Mouse (Mus musculus): ENCODE results near the gene Trim27. TPM values are rescaled to one million over a fixed set of nuclear protein-coding genes. Genes with fewer than 3 reads are reported as not detected.

Gene Trim27
- polyA plus RNA-seq, 1 experiment from 2014 or later: 132 TPM

- H3K9ac ChIP-seq: no peak overlapping the region
- WGBS (ENCODE audit: insufficient replicate concordance): 76% methylated on average over 11 of the region's 11 CpGs
- ATAC-seq: no peak
- H3K27me3 ChIP-seq (replicated peaks): peaks cover 3% of the 10 kb centered on the region; the same call in 1 of the 2 replicates
- no peak overlapping the region for H3K4me2 ChIP-seq
- H3K27ac ChIP-seq: no peak overlapping the region
- no peak overlapping the region for H3K4me3 ChIP-seq
- peaks cover 2% of the 10 kb centered on the region for H3K36me3 ChIP-seq
- no peaks in the 10 kb centered on the region for H3K9me3 ChIP-seq (replicated peaks)
- H3K4me1 ChIP-seq: peaks cover 46% of the 10 kb centered on the region
Observed at GRCm38 (mm10) chr13:21176733-21177132, 2.5 kb upstream of the Trim27 start.

- Histone ChIP-seq H3K27ac (no peak overlapping the region), H3K9ac (no peak overlapping the region), H3K4me3 (no peak overlapping the region), H3K27me3 (replicated peaks) (peaks cover 3% of the 10 kb centered on the region; the same call in 1 of the 2 replicates), H3K9me3 (replicated peaks) (no peaks in the 10 kb centered on the region), H3K4me2 (no peak overlapping the region), H3K4me1 (peaks cover 51% of the 10 kb centered on the region), H3K36me3 (peaks cover 11% of the 10 kb centered on the region)
- 65% methylated on average over 5 of the region's 5 CpGs for WGBS (ENCODE audit: insufficient replicate concordance)
- ATAC-seq: no peak
Observed at GRCm38 (mm10) chr13:21177657-21178056, 1.6 kb upstream of the Trim27 start.

GRCm38 (mm10) chr13:21178364-21178763, 881 bp upstream of the Trim27 start:
- H3K9me3 ChIP-seq (replicated peaks): no peaks in the 10 kb centered on the region
- peak overlapping the region; percentile 99 for H3K4me3 ChIP-seq
- H3K4me1 ChIP-seq: peaks cover 52% of the 10 kb centered on the region
- 71% methylated on average over 5 of the region's 5 CpGs for WGBS (ENCODE audit: insufficient replicate concordance)
- peaks cover 18% of the 10 kb centered on the region for H3K36me3 ChIP-seq
- peak overlapping the region; percentile 97 for H3K27ac ChIP-seq
- peak overlapping the region; percentile 96 for H3K9ac ChIP-seq
- no peak for ATAC-seq
- peaks cover 3% of the 10 kb centered on the region; the same call in 1 of the 2 replicates for H3K27me3 ChIP-seq (replicated peaks)
- peak overlapping the region; percentile 96 for H3K4me2 ChIP-seq

GRCm38 (mm10) chr13:21179724-21180550, 692 bp downstream of the Trim27 start:
- H3K9ac ChIP-seq: peak overlapping the region; percentile 96
- peak overlapping the region; percentile 96 for H3K4me2 ChIP-seq
- peak; percentile 94 for ATAC-seq
- WGBS (ENCODE audit: insufficient replicate concordance): 1% methylated on average over 79 of the region's 80 CpGs
- peaks cover 34% of the 10 kb centered on the region for H3K36me3 ChIP-seq
- H3K27ac ChIP-seq: peak overlapping the region; percentile 97
- no peaks in the 10 kb centered on the region for H3K9me3 ChIP-seq (replicated peaks)
- H3K4me3 ChIP-seq: peak overlapping the region; percentile 99
- peaks cover 53% of the 10 kb centered on the region for H3K4me1 ChIP-seq
- H3K27me3 ChIP-seq (replicated peaks): no peaks in the 10 kb centered on the region

- 1% methylated on average over 71 of the region's 71 CpGs for WGBS (ENCODE audit: insufficient replicate concordance)
Observed at GRCm38 (mm10) chr13:21180551-21181530, 1.6 kb downstream of the Trim27 start.

GRCm38 (mm10) chr13:21181996-21182395, 2.8 kb downstream of the Trim27 start:
- peak overlapping the region; percentile 96 for H3K4me2 ChIP-seq
- no peak for ATAC-seq
- peak overlapping the region; percentile 96 for H3K9ac ChIP-seq
- H3K27ac ChIP-seq: no peak overlapping the region
- peaks cover 61% of the 10 kb centered on the region for H3K4me1 ChIP-seq
- no peaks in the 10 kb centered on the region for H3K27me3 ChIP-seq (replicated peaks)
- WGBS (ENCODE audit: insufficient replicate concordance): 71% methylated on average over 7 of the region's 7 CpGs
- H3K9me3 ChIP-seq (replicated peaks): no peaks in the 10 kb centered on the region
- peak overlapping the region; percentile 99 for H3K4me3 ChIP-seq
- peaks cover 54% of the 10 kb centered on the region for H3K36me3 ChIP-seq

More at GRCm38 (mm10) chr13:21180551-21181530, 1.6 kb downstream of the Trim27 start:
- Histone ChIP-seq H3K4me3 (peak overlapping the region; percentile 99), H3K36me3 (peaks cover 43% of the 10 kb centered on the region), H3K9me3 (replicated peaks) (no peaks in the 10 kb centered on the region), H3K27me3 (replicated peaks) (no peaks in the 10 kb centered on the region), H3K9ac (peak overlapping the region; percentile 96), H3K4me2 (peak overlapping the region; percentile 96), H3K4me1 (peaks cover 61% of the 10 kb centered on the region), H3K27ac (peak overlapping the region; percentile 97)
- ATAC-seq: peak; percentile 57

- H3K9me3 ChIP-seq (replicated peaks): no peaks in the 10 kb centered on the region
- no peak for ATAC-seq
- no peak overlapping the region for H3K9ac ChIP-seq
- no peaks in the 10 kb centered on the region for H3K27me3 ChIP-seq (replicated peaks)
- H3K4me1 ChIP-seq: peaks cover 55% of the 10 kb centered on the region
- WGBS (ENCODE audit: insufficient replicate concordance): 90% methylated on average over 6 of the region's 6 CpGs
- no peak overlapping the region for H3K27ac ChIP-seq
- H3K4me2 ChIP-seq: peak overlapping the region; percentile 96; the same call in 1 of the 2 replicates
- peaks cover 65% of the 10 kb centered on the region for H3K36me3 ChIP-seq
- no peak overlapping the region for H3K4me3 ChIP-seq
Observed at GRCm38 (mm10) chr13:21183066-21183465, 3.8 kb downstream of the Trim27 start.

GRCm38 (mm10) chr13:21183661-21184060, 4.4 kb downstream of the Trim27 start:
- H3K9me3 ChIP-seq (replicated peaks): no peaks in the 10 kb centered on the region
- H3K36me3 ChIP-seq: peaks cover 71% of the 10 kb centered on the region
- no peak for ATAC-seq
- H3K27me3 ChIP-seq (replicated peaks): no peaks in the 10 kb centered on the region
- no peak overlapping the region for H3K4me3 ChIP-seq
- 0 out of 2 replicates have a peak overlapping the region, but pooled peaks have one; percentile 19 for H3K9ac ChIP-seq
- peak overlapping the region; percentile 96; the same call in 1 of the 2 replicates for H3K4me2 ChIP-seq
- 83% methylated on average over 7 of the region's 7 CpGs for WGBS (ENCODE audit: insufficient replicate concordance)
- H3K4me1 ChIP-seq: peaks cover 49% of the 10 kb centered on the region
- H3K27ac ChIP-seq: no peak overlapping the region

GRCm38 (mm10) chr13:21185521-21185920, 6.3 kb downstream of the Trim27 start:
- Histone ChIP-seq H3K27me3 (replicated peaks) (no peaks in the 10 kb centered on the region), H3K4me3 (no peak overlapping the region), H3K9ac (no peak overlapping the region), H3K9me3 (replicated peaks) (no peaks in the 10 kb centered on the region), H3K4me2 (no peak overlapping the region; the same call in 1 of the 2 replicates), H3K36me3 (peaks cover 90% of the 10 kb centered on the region), H3K27ac (no peak overlapping the region), H3K4me1 (peaks cover 41% of the 10 kb centered on the region)
- 75% methylated on average over 4 of the region's 4 CpGs for WGBS (ENCODE audit: insufficient replicate concordance)
- no peak for ATAC-seq

- Histone ChIP-seq H3K27ac (no peak overlapping the region), H3K4me1 (peaks cover 8% of the 10 kb centered on the region), H3K27me3 (replicated peaks) (no peaks in the 10 kb centered on the region), H3K9ac (no peak overlapping the region), H3K9me3 (replicated peaks) (no peaks in the 10 kb centered on the region), H3K4me3 (no peak overlapping the region), H3K36me3 (peaks cover 51% of the 10 kb centered on the region), H3K4me2 (no peak overlapping the region)
- ATAC-seq: no peak
- WGBS (ENCODE audit: insufficient replicate concordance): 74% methylated on average over 10 of the region's 10 CpGs
Observed at GRCm38 (mm10) chr13:21195406-21196228, 16.4 kb downstream of the Trim27 start.

GRCm38 (mm10) chr13:21197721-21198120, 18.5 kb downstream of the Trim27 start:
- Histone ChIP-seq H3K4me1 (peaks cover 14% of the 10 kb centered on the region), H3K4me3 (no peak overlapping the region), H3K27ac (no peak overlapping the region), H3K9ac (no peak overlapping the region), H3K9me3 (replicated peaks) (no peaks in the 10 kb centered on the region), H3K36me3 (peaks cover 30% of the 10 kb centered on the region), H3K4me2 (no peak overlapping the region), H3K27me3 (replicated peaks) (no peaks in the 10 kb centered on the region)
- no peak for ATAC-seq
- 80% methylated on average over 5 of the region's 5 CpGs for WGBS (ENCODE audit: insufficient replicate concordance)

Measured in liver, embryonic 12.5 days (tissue).